Mouse (Mus musculus) hindbrain, embryonic 15.5 days (tissue): ENCODE results near the gene Trim46. TPM values are rescaled to one million over a fixed set of nuclear protein-coding genes. Genes with fewer than 3 reads are reported as not detected.

Experiments
- ATAC-seq: fragments of 200-750 bp; cut with Nextera tagmentation; 2 replicates; pipeline ENCODE4 v1.8.0; 2017; ENCODE audit warnings: low read depth, moderate number of reproducible peaks, moderate TSS enrichment; ENCODE audit not compliant: low FRiP score
- H3K27ac ChIP-seq: fragments of 300-500 bp; sonication (generic); replicated peaks from 2 replicates; pipeline ENCODE4 v1.5.1; 2015; ENCODE audit warnings: mild to moderate bottlenecking, inconsistent platforms
- H3K27me3 ChIP-seq: fragments of 300-500 bp; sonication (generic); 2 replicates; pipeline ENCODE4 v1.6.1; 2015; ENCODE audit warnings: control low read depth, inconsistent platforms
- H3K36me3 ChIP-seq: fragments of 300-500 bp; sonication (generic); 2 replicates; pipeline ENCODE4 v1.6.1; 2015; ENCODE audit warnings: control low read depth, inconsistent platforms
- H3K4me1 ChIP-seq: fragments of 300-500 bp; sonication (generic); replicated peaks from 2 replicates; pipeline ENCODE4 v1.6.1; 2015; ENCODE audit warnings: control low read depth, inconsistent platforms
- H3K4me2 ChIP-seq: fragments of 300-500 bp; sonication (generic); 2 replicates; pipeline ENCODE4 v1.6.1; 2015; ENCODE audit warnings: moderate library complexity, mild to moderate bottlenecking, inconsistent platforms
- H3K4me3 ChIP-seq: fragments of 300-500 bp; sonication (generic); 2 replicates; pipeline ENCODE4 v1.5.1; 2015; ENCODE audit warnings: mild to moderate bottlenecking, inconsistent platforms
- H3K9ac ChIP-seq: fragments of 300-500 bp; sonication (generic); 2 replicates; pipeline ENCODE4 v1.6.1; 2015; ENCODE audit warnings: inconsistent platforms
- H3K9me3 ChIP-seq: fragments of 300-500 bp; sonication (generic); 2 replicates; pipeline ENCODE4 v1.6.1; 2016; ENCODE audit warnings: control low read depth, inconsistent platforms
- WGBS: fragments of 180-500 bp; shearing (Covaris S2); methylation state at CpG from one replicate; pipeline ENCODE4 v1.1.7; 2015; 5-methylcytosine and 5-hydroxymethylcytosine counted together
- polyA plus RNA-seq: library from polyadenylated mRNA; unstranded; fragments of >200 nt; fragmentation: Nextera tagmentation; extraction: Ambion mirVana; gene quantifications from 2 replicates; pipeline ENCODE4 v1.2.1, GENCODE M21; 2015

Trim46 gene
- polyA plus RNA-seq, 1 experiment from 2014 or later: 81.6 TPM

GRCm38 (mm10) chr3:89244158-89244981, 1.7 kb downstream of the Trim46 start:
- Histone ChIP-seq H3K27me3 (no peaks in the 10 kb centered on the region), H3K4me3 (peak overlapping the region; percentile 88), H3K4me1 (peaks cover 47% of the 10 kb centered on the region), H3K4me2 (peak overlapping the region; percentile 88), H3K9ac (peak overlapping the region; percentile 71), H3K36me3 (peaks cover 31% of the 10 kb centered on the region), H3K9me3 (no peaks in the 10 kb centered on the region), H3K27ac (peak overlapping the region; percentile 96)
- 11% methylated on average over 25 of the region's 25 CpGs for WGBS
- peak; percentile 35 for ATAC-seq

GRCm38 (mm10) chr3:89243609-89244008, 2.5 kb downstream of the Trim46 start:
- Histone ChIP-seq H3K9ac (peak overlapping the region; percentile 71), H3K27me3 (no peaks in the 10 kb centered on the region), H3K4me1 (peaks cover 47% of the 10 kb centered on the region), H3K27ac (peak overlapping the region; percentile 96), H3K36me3 (peaks cover 38% of the 10 kb centered on the region), H3K4me3 (peak overlapping the region; percentile 88), H3K9me3 (no peaks in the 10 kb centered on the region), H3K4me2 (peak overlapping the region; percentile 88)
- no peak for ATAC-seq
- 9% methylated on average over 14 of the region's 14 CpGs for WGBS

- Histone ChIP-seq H3K27ac (no peak overlapping the region), H3K36me3 (peaks cover 50% of the 10 kb centered on the region), H3K9ac (no peak overlapping the region), H3K4me3 (no peak overlapping the region), H3K4me2 (0 out of 2 replicates have a peak overlapping the region, but pooled peaks have one; percentile 88), H3K9me3 (no peaks in the 10 kb centered on the region), H3K4me1 (peaks cover 40% of the 10 kb centered on the region), H3K27me3 (no peaks in the 10 kb centered on the region)
- 71% methylated on average over 9 of the region's 9 CpGs for WGBS
- no peak for ATAC-seq
Measured at GRCm38 (mm10) chr3:89242331-89242895, 3.7 kb downstream of the Trim46 start.

GRCm38 (mm10) chr3:89238494-89238893, 7.6 kb downstream of the Trim46 start:
- H3K27ac ChIP-seq: no peak overlapping the region
- ATAC-seq: no peak
- H3K4me1 ChIP-seq: peaks cover 15% of the 10 kb centered on the region
- no peaks in the 10 kb centered on the region for H3K9me3 ChIP-seq
- H3K36me3 ChIP-seq: peaks cover 87% of the 10 kb centered on the region
- H3K4me2 ChIP-seq: no peak overlapping the region
- H3K9ac ChIP-seq: no peak overlapping the region
- no peaks in the 10 kb centered on the region for H3K27me3 ChIP-seq
- 78% methylated on average over 7 of the region's 12 CpGs for WGBS
- no peak overlapping the region for H3K4me3 ChIP-seq

- 92% methylated on average over 21 of the region's 21 CpGs for WGBS
- no peak overlapping the region for H3K4me2 ChIP-seq
- no peak for ATAC-seq
Measured at GRCm38 (mm10) chr3:89237682-89238081, 8.4 kb downstream of the Trim46 start.

GRCm38 (mm10) chr3:89236516-89236915, 9.6 kb downstream of the Trim46 start:
- no peak for ATAC-seq
- H3K27me3 ChIP-seq: no peaks in the 10 kb centered on the region
- H3K27ac ChIP-seq: no peak overlapping the region
- no peaks in the 10 kb centered on the region for H3K9me3 ChIP-seq
- WGBS: 93% methylated on average over 10 of the region's 10 CpGs
- no peak overlapping the region for H3K4me2 ChIP-seq
- peaks cover 80% of the 10 kb centered on the region for H3K36me3 ChIP-seq
- no peaks in the 10 kb centered on the region for H3K4me1 ChIP-seq
- H3K9ac ChIP-seq: no peak overlapping the region
- no peak overlapping the region for H3K4me3 ChIP-seq

More at GRCm38 (mm10) chr3:89237682-89238081, 8.4 kb downstream of the Trim46 start:
- no peak overlapping the region for H3K27ac ChIP-seq
- no peaks in the 10 kb centered on the region for H3K27me3 ChIP-seq
- no peak overlapping the region for H3K9ac ChIP-seq
- H3K36me3 ChIP-seq: peaks cover 88% of the 10 kb centered on the region
- no peaks in the 10 kb centered on the region for H3K9me3 ChIP-seq
- no peak overlapping the region for H3K4me3 ChIP-seq
- H3K4me1 ChIP-seq: peaks cover 7% of the 10 kb centered on the region

- Histone ChIP-seq H3K9me3 (no peaks in the 10 kb centered on the region), H3K4me1 (peaks cover 5% of the 10 kb centered on the region), H3K36me3 (peaks cover 51% of the 10 kb centered on the region), H3K4me3 (no peak overlapping the region), H3K27ac (no peak overlapping the region), H3K4me2 (no peak overlapping the region), H3K9ac (no peak overlapping the region), H3K27me3 (no peaks in the 10 kb centered on the region)
- ATAC-seq: no peak
- 86% methylated on average over 14 of the region's 14 CpGs for WGBS
Measured at GRCm38 (mm10) chr3:89233562-89234110, 12.5 kb downstream of the Trim46 start.

- H3K9ac ChIP-seq: no peak overlapping the region
- H3K4me3 ChIP-seq: no peak overlapping the region
- ATAC-seq: no peak
- no peaks in the 10 kb centered on the region for H3K27me3 ChIP-seq
- H3K36me3 ChIP-seq: peaks cover 41% of the 10 kb centered on the region
- peaks cover 14% of the 10 kb centered on the region for H3K4me1 ChIP-seq
- no peaks in the 10 kb centered on the region for H3K9me3 ChIP-seq
- H3K27ac ChIP-seq: no peak overlapping the region
- no peak overlapping the region for H3K4me2 ChIP-seq
- 80% methylated on average over 6 of the region's 6 CpGs for WGBS
Measured at GRCm38 (mm10) chr3:89232614-89233013, 13.5 kb downstream of the Trim46 start.

- Histone ChIP-seq H3K9ac (no peak overlapping the region), H3K27me3 (no peaks in the 10 kb centered on the region), H3K4me3 (no peak overlapping the region), H3K4me1 (peaks cover 22% of the 10 kb centered on the region), H3K4me2 (no peak overlapping the region), H3K9me3 (no peaks in the 10 kb centered on the region), H3K27ac (no peak overlapping the region), H3K36me3 (peaks cover 34% of the 10 kb centered on the region)
- WGBS: 80% methylated on average over 16 of the region's 16 CpGs
- no peak for ATAC-seq
Measured at GRCm38 (mm10) chr3:89231772-89232275, 14.3 kb downstream of the Trim46 start.

GRCm38 (mm10) chr3:89231345-89231744, 14.8 kb downstream of the Trim46 start:
- no peaks in the 10 kb centered on the region for H3K27me3 ChIP-seq
- H3K27ac ChIP-seq: no peak overlapping the region
- peaks cover 27% of the 10 kb centered on the region for H3K4me1 ChIP-seq
- ATAC-seq: no peak
- H3K4me2 ChIP-seq: no peak overlapping the region
- no peak overlapping the region for H3K4me3 ChIP-seq
- H3K36me3 ChIP-seq: peaks cover 29% of the 10 kb centered on the region
- H3K9ac ChIP-seq: no peak overlapping the region
- 78% methylated on average over 7 of the region's 7 CpGs for WGBS
- no peaks in the 10 kb centered on the region for H3K9me3 ChIP-seq

- H3K27me3 ChIP-seq: no peaks in the 10 kb centered on the region
- ATAC-seq: no peak
- no peak overlapping the region for H3K9ac ChIP-seq
- H3K36me3 ChIP-seq: peaks cover 22% of the 10 kb centered on the region
- H3K4me2 ChIP-seq: no peak overlapping the region
- no peak overlapping the region for H3K27ac ChIP-seq
- WGBS: 95% methylated on average over 2 of the region's 2 CpGs
- H3K4me3 ChIP-seq: no peak overlapping the region
- no peaks in the 10 kb centered on the region for H3K9me3 ChIP-seq
- peaks cover 35% of the 10 kb centered on the region for H3K4me1 ChIP-seq
Measured at GRCm38 (mm10) chr3:89230561-89230960, 15.5 kb downstream of the Trim46 start.

- peaks cover 9% of the 10 kb centered on the region for H3K36me3 ChIP-seq
Measured at GRCm38 (mm10) chr3:89229276-89229675, 16.8 kb downstream of the Trim46 start.

More at GRCm38 (mm10) chr3:89229276-89229675, 16.8 kb downstream of the Trim46 start:
- no peak overlapping the region for H3K4me2 ChIP-seq
- WGBS: 56% methylated on average over 4 of the region's 4 CpGs
- H3K4me1 ChIP-seq: peaks cover 47% of the 10 kb centered on the region
- H3K4me3 ChIP-seq: no peak overlapping the region
- H3K27ac ChIP-seq: no peak overlapping the region
- no peak overlapping the region for H3K9ac ChIP-seq
- no peak for ATAC-seq
- H3K27me3 ChIP-seq: no peaks in the 10 kb centered on the region
- no peaks in the 10 kb centered on the region for H3K9me3 ChIP-seq
